Mouse (Mus musculus) bone marrow, adult 2 months (tissue): ENCODE measurements around the gene Asb16.

ENCODE experiments used
- CTCF ChIP-seq: fragments of 200-500 bp; IDR thresholded peaks from 2 replicates; pipeline ENCODE4 v1.5.1; 2011; ENCODE audit warnings: low read length, control low read depth; ENCODE audit not compliant: control insufficient read depth, insufficient read depth
- POLR2A ChIP-seq: fragments of 200-500 bp; IDR thresholded peaks from 2 replicates; pipeline ENCODE4 v1.6.1; 2011; ENCODE audit warnings: low read depth, mild to moderate bottlenecking, control low read depth, low read length, borderline replicate concordance; ENCODE audit not compliant: control insufficient read depth

GRCm38 (mm10) chr11:102288913-102289312 is 20.4 kb downstream of the Asb16 start:
- TF ChIP-seq CTCF, result no peak
- no peak for TF ChIP-seq POLR2A
